Mouse (Mus musculus) brown adipose tissue, adult 24 weeks (tissue): ENCODE measurements around the gene Irf3. TPM values are rescaled to one million over a fixed set of nuclear protein-coding genes. Genes with fewer than 3 reads are reported as not detected.

Source experiments
- H3K27ac ChIP-seq: fragments of 200-500 bp; replicated peaks from 2 replicates; pipeline ENCODE4 v1.5.1; 2012; ENCODE audit warnings: low read depth, mild to moderate bottlenecking, low read length
- H3K4me1 ChIP-seq: fragments of 200-500 bp; 2 replicates; pipeline ENCODE4 v1.6.1; 2012; ENCODE audit warnings: low read length, mixed read lengths; ENCODE audit not compliant: control insufficient read depth, insufficient read depth, insufficient read length
- H3K4me3 ChIP-seq: fragments of 200-500 bp; 2 replicates; pipeline ENCODE4 v1.5.1; 2012; ENCODE audit warnings: low read depth, mild to moderate bottlenecking, low read length, moderate library complexity; ENCODE audit not compliant: insufficient read depth
- polyA plus RNA-seq: library from polyadenylated mRNA; stranded (reverse); fragments of >200 nt; gene quantifications from 2 replicates; pipeline ENCODE4 v1.2.4, GENCODE M21; 2012; ENCODE audit not compliant: missing spikeins, insufficient read depth, insufficient read length

Gene Irf3
- polyA plus RNA-seq, 1 experiment, result 40.8 TPM

GRCm38 (mm10) chr7:45026256-45026655 is 28.8 kb downstream of the Irf3 start:
- H3K27ac ChIP-seq, result no peak overlapping the region; the same call in 1 of the 2 replicates
- no peak overlapping the region for H3K4me3 ChIP-seq
- peaks cover 5% of the 10 kb centered on the region; the same call in 1 of the 2 replicates for H3K4me1 ChIP-seq

DNA sequence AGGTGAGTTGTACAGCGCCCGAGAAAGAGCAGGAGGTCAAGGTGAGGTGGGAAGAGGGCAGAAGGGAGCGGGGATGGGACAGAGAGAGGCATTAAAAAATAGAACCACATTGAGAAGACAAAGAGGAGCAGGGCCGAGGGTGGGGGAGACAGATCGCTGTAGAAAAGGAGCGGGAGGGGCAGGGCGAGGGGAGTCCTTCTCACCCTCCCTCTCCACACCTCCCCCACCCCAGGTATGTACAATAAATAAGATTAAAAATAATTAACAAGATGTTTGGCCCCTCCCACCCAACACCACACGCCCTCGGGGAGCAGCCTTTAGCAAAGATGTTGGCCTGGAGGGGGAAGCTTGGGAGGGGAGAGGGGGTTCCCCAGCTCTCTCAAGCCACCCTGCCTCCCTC is 30.3 kb downstream of the Irf3 start:
- no peak overlapping the region for H3K27ac ChIP-seq
- H3K4me3 ChIP-seq, result no peak overlapping the region
- H3K4me1 ChIP-seq, result peaks cover 5% of the 10 kb centered on the region; the same call in 1 of the 2 replicates

DNA sequence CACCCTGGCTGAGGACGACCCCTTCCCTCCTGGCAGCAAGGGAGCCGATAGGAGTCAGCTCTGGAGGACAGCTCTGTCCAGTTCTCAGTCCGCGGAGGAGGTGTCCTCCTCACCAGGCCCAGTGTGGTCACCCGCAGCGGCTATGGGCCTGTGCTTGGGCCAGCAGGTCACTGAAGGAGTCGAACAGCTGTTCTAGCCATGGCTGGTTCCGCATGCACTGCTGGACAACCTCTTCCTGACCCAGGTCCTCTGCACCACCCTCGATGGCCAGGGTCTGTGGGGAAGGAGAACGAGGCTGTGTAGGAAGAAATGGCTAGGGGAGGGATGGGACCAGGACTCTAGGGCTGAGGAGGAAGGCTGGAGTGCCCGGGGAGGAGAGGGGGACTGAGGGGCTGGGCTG is 30.9 kb downstream of the Irf3 start:
- Histone ChIP-seq H3K27ac (no peak overlapping the region), H3K4me3 (no peak overlapping the region), H3K4me1 (peaks cover 5% of the 10 kb centered on the region; the same call in 1 of the 2 replicates)

GRCm38 (mm10) chr7:45029995-45030394 is 32.5 kb downstream of the Irf3 start:
- Histone ChIP-seq H3K4me3 (no peak overlapping the region), H3K27ac (no peak overlapping the region), H3K4me1 (peaks cover 5% of the 10 kb centered on the region; the same call in 1 of the 2 replicates)

DNA sequence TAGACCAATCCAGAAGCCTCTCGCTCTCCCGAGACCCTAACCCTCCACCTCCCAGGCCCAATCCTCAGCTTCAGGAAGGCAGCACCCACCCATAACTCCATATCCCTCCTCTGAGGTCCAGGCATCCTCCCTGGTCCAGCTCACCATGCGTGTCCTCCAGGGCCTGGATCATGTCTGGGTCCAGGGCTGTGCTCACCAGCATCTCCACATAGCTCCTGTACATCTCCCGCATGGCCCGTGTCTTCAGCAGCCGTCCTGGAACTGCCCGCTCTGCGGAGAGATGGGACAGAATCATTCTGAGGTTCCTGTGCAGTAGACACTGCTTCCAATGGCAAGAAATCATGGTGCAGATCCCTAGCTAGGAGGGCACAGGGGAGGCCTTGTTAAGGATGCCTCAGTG is 33.4 kb downstream of the Irf3 start:
- H3K4me1 ChIP-seq, result 0 out of 2 replicates have a peak, but pooled peaks cover 2% of the 10 kb centered on the region
- H3K27ac ChIP-seq, result no peak overlapping the region
- no peak overlapping the region for H3K4me3 ChIP-seq

GRCm38 (mm10) chr7:45033722-45034359 is 36.4 kb downstream of the Irf3 start:
- Histone ChIP-seq H3K4me3 (no peak overlapping the region), H3K27ac (no peak overlapping the region), H3K4me1 (no peaks in the 10 kb centered on the region)

- no peak overlapping the region for H3K27ac ChIP-seq
Measured at GRCm38 (mm10) chr7:45035631-45036030, 38.2 kb downstream of the Irf3 start.

GRCm38 (mm10) chr7:45036702-45037101 is 39.3 kb downstream of the Irf3 start:
- Histone ChIP-seq H3K4me1 (no peaks in the 10 kb centered on the region), H3K4me3 (no peak overlapping the region), H3K27ac (no peak overlapping the region)

More at GRCm38 (mm10) chr7:45035631-45036030, 38.2 kb downstream of the Irf3 start:
- Histone ChIP-seq H3K4me1 (no peaks in the 10 kb centered on the region), H3K4me3 (no peak overlapping the region)

DNA sequence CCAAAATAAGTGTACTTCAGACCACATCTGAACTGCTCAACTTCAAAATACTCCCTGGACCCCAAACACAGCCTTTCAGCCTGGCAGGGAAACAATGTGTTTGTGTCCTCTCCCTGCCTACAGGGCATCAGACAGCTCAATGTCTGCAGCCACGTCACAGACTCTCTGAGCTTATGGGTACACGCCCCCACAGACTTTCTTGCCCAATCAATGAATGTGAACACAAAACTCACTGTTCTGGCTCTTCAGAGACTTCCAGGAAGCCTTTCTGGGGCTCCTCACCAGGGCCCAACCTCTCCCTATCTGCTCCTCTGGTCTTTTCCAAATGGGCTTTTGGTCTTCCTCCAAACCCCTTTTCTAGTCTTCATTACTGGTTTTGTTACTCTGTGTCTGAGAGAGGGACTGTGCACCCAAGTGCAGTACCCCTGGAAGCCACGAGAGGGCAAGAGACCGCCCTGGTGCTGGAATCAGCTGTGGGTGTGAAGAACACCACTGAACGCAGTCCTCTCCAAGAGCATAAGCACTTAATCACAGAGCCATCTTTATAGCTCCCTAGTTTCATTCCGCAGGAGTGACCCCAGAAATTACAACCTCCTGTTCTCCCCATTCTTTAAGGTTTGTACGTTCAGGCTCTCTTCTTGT is 40.4 kb downstream of the Irf3 start:
- H3K27ac ChIP-seq, result no peak overlapping the region

GRCm38 (mm10) chr7:45038411-45038810 is 41.0 kb downstream of the Irf3 start:
- Histone ChIP-seq H3K4me3 (no peak overlapping the region), H3K4me1 (no peaks in the 10 kb centered on the region), H3K27ac (no peak overlapping the region)

More for the DNA sequence above, 40.4 kb downstream of the Irf3 start:
- H3K4me1 ChIP-seq, result no peaks in the 10 kb centered on the region
- no peak overlapping the region for H3K4me3 ChIP-seq

- Histone ChIP-seq H3K4me1 (no peaks in the 10 kb centered on the region), H3K27ac (no peak overlapping the region), H3K4me3 (no peak overlapping the region)
Measured at GRCm38 (mm10) chr7:45040851-45041250, 43.4 kb downstream of the Irf3 start.

- no peak overlapping the region for H3K4me3 ChIP-seq
- no peak overlapping the region for H3K27ac ChIP-seq
- no peaks in the 10 kb centered on the region; the same call in 1 of the 2 replicates for H3K4me1 ChIP-seq
Measured at GRCm38 (mm10) chr7:45043307-45043706, 45.9 kb downstream of the Irf3 start.

- Histone ChIP-seq H3K27ac (no peak overlapping the region), H3K4me1 (no peaks in the 10 kb centered on the region; the same call in 1 of the 2 replicates), H3K4me3 (no peak overlapping the region)
Measured at GRCm38 (mm10) chr7:45045741-45046140, 48.3 kb downstream of the Irf3 start.

GRCm38 (mm10) chr7:45046853-45047350 is 49.5 kb downstream of the Irf3 start:
- Histone ChIP-seq H3K4me1 (peaks cover 4% of the 10 kb centered on the region), H3K4me3 (no peak overlapping the region), H3K27ac (no peak overlapping the region)

GRCm38 (mm10) chr7:45047491-45047890 is 50.0 kb downstream of the Irf3 start:
- Histone ChIP-seq H3K27ac (no peak overlapping the region), H3K4me1 (peaks cover 5% of the 10 kb centered on the region), H3K4me3 (no peak overlapping the region)
